Mouse (Mus musculus): ENCODE data around the gene Zfp384.

DNA sequence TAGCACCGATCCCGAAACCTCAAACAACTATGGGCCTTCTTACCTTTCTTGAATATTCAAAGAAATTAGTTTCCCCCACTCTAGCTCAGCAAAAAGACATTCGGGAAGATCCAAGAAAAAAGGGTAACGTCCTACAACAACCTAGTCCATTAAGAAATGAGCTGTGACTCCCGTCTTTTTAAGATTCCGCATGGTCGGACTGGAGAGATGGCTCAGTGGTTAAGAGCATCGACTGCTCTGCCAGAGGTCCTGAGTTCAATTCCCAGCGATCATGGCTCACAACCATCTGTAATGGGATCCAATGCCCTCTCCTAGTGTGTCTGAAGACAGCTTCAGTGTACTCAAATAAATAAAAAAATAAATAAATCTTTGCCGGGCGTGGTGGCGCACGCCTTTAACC, 885 bp upstream of the Zfp384 start:
- TF ChIP-seq CTCF (conservative IDR thresholded peaks at IDR 0.05; ENCODE audit: low read length) (no peak), NANOG (IDR thresholded peaks at IDR 0.05; ENCODE audit: borderline replicate concordance, low read length) (no peak), POU5F1 (IDR thresholded peaks at IDR 0.05; ENCODE audit: borderline replicate concordance, low read length) (no peak)

Data from E14TG2a.4 (cell line).